Mouse (Mus musculus): Measurements from ENCODE around the gene Cdk13. TPM values are rescaled to one million over a fixed set of nuclear protein-coding genes. Genes with fewer than 3 reads are reported as not detected.
A peak's percentile ranks its signal among the peaks of the same experiment; 100 is the strongest.

The Cdk13 gene
- polyA plus RNA-seq (2015; fragmentation: Nextera tagmentation; extraction: Ambion mirVana) = 15.0 and 16.6 TPM in 2 replicates

- H3K9ac ChIP-seq = peak within 1 kb of the TSS; percentile 97
- H3K4me3 ChIP-seq = peak within 1 kb of the TSS; percentile 99
- H3K4me1 ChIP-seq = peaks cover 29% of the 10 kb centered on the region
- H3K36me3 ChIP-seq (ENCODE audit: poor library complexity, severe bottlenecking) = no peaks in the 10 kb centered on the region
- no peaks in the 10 kb centered on the region for H3K9me3 ChIP-seq (replicated peaks)
- ATAC-seq = peak; percentile 97
- peak within 1 kb of the TSS; percentile 97 for H3K27ac ChIP-seq
- WGBS = 0% methylated on average over 51 of the region's 110 CpGs
- no peaks in the 10 kb centered on the region for H3K27me3 ChIP-seq
- H3K4me2 ChIP-seq = peak within 1 kb of the TSS; percentile 83
Measured at GRCm38 (mm10) chr13:17804909-17805613, at the start of gene Cdk13. Gene Cdk13 (minus strand): TSS chr13:17805097.

- no peaks in the 10 kb centered on the region for H3K4me1 ChIP-seq
- no peak overlapping the region for H3K4me3 ChIP-seq
- H3K36me3 ChIP-seq (ENCODE audit: poor library complexity, severe bottlenecking) = no peaks in the 10 kb centered on the region
- no peak for ATAC-seq
- WGBS = 84% methylated on average over 2 of the region's 2 CpGs
- H3K9ac ChIP-seq = no peak overlapping the region
- H3K9me3 ChIP-seq (replicated peaks) = no peaks in the 10 kb centered on the region
- no peak overlapping the region for H3K27ac ChIP-seq
- no peak overlapping the region for H3K4me2 ChIP-seq
- H3K27me3 ChIP-seq = no peaks in the 10 kb centered on the region
Measured at GRCm38 (mm10) chr13:17843336-17843735, 38.4 kb upstream of the Cdk13 start.

- Histone ChIP-seq H3K36me3 (ENCODE audit: poor library complexity, severe bottlenecking) (no peaks in the 10 kb centered on the region), H3K4me1 (no peaks in the 10 kb centered on the region), H3K9me3 (replicated peaks) (no peaks in the 10 kb centered on the region), H3K27ac (no peak overlapping the region), H3K4me2 (no peak overlapping the region), H3K27me3 (no peaks in the 10 kb centered on the region), H3K4me3 (no peak overlapping the region), H3K9ac (no peak overlapping the region)
- WGBS = 29% methylated on average over 4 of the region's 4 CpGs
- ATAC-seq = no peak
Measured at GRCm38 (mm10) chr13:17842756-17843155, 37.9 kb upstream of the Cdk13 start.

GRCm38 (mm10) chr13:17839137-17839536 is 34.2 kb upstream of the Cdk13 start:
- no peak overlapping the region for H3K9ac ChIP-seq
- no peak overlapping the region for H3K4me2 ChIP-seq
- H3K36me3 ChIP-seq (ENCODE audit: poor library complexity, severe bottlenecking) = no peaks in the 10 kb centered on the region
- WGBS = 93% methylated on average over 5 of the region's 5 CpGs
- no peak for ATAC-seq
- H3K4me3 ChIP-seq = no peak overlapping the region
- no peaks in the 10 kb centered on the region for H3K9me3 ChIP-seq (replicated peaks)
- H3K4me1 ChIP-seq = no peaks in the 10 kb centered on the region
- no peaks in the 10 kb centered on the region for H3K27me3 ChIP-seq
- H3K27ac ChIP-seq = no peak overlapping the region

GRCm38 (mm10) chr13:17838484-17838851 is 33.6 kb upstream of the Cdk13 start:
- no peak overlapping the region for H3K4me3 ChIP-seq
- no peak overlapping the region for H3K9ac ChIP-seq
- no peaks in the 10 kb centered on the region for H3K9me3 ChIP-seq (replicated peaks)
- H3K4me2 ChIP-seq = no peak overlapping the region
- no peaks in the 10 kb centered on the region for H3K4me1 ChIP-seq
- no peaks in the 10 kb centered on the region for H3K36me3 ChIP-seq (ENCODE audit: poor library complexity, severe bottlenecking)
- no peaks in the 10 kb centered on the region for H3K27me3 ChIP-seq
- WGBS = 34% methylated on average over 4 of the region's 4 CpGs
- ATAC-seq = peak; percentile 79
- no peak overlapping the region for H3K27ac ChIP-seq

- Histone ChIP-seq H3K4me3 (no peak overlapping the region), H3K9ac (no peak overlapping the region), H3K4me2 (no peak overlapping the region), H3K27me3 (no peaks in the 10 kb centered on the region), H3K9me3 (replicated peaks) (no peaks in the 10 kb centered on the region), H3K36me3 (ENCODE audit: poor library complexity, severe bottlenecking) (no peaks in the 10 kb centered on the region), H3K4me1 (no peaks in the 10 kb centered on the region), H3K27ac (0 out of 2 replicates have a peak overlapping the region, but pooled peaks have one; percentile 4)
- 45% methylated on average over 16 of the region's 16 CpGs for WGBS
- ATAC-seq = peak; percentile 64
Measured at GRCm38 (mm10) chr13:17837610-17838483, 33.0 kb upstream of the Cdk13 start.

- WGBS = 85% methylated on average over 7 of the region's 7 CpGs
- Histone ChIP-seq H3K4me1 (no peaks in the 10 kb centered on the region), H3K4me3 (no peak overlapping the region), H3K4me2 (no peak overlapping the region), H3K9me3 (replicated peaks) (no peaks in the 10 kb centered on the region), H3K9ac (no peak overlapping the region), H3K27ac (no peak overlapping the region), H3K27me3 (no peaks in the 10 kb centered on the region), H3K36me3 (ENCODE audit: poor library complexity, severe bottlenecking) (no peaks in the 10 kb centered on the region)
- no peak for ATAC-seq
Measured at GRCm38 (mm10) chr13:17836808-17837207, 31.9 kb upstream of the Cdk13 start.

GRCm38 (mm10) chr13:17832940-17833339 is 28.0 kb upstream of the Cdk13 start:
- Histone ChIP-seq H3K27ac (no peak overlapping the region), H3K27me3 (no peaks in the 10 kb centered on the region), H3K4me2 (no peak overlapping the region), H3K9ac (no peak overlapping the region), H3K4me3 (no peak overlapping the region), H3K36me3 (ENCODE audit: poor library complexity, severe bottlenecking) (no peaks in the 10 kb centered on the region), H3K4me1 (no peaks in the 10 kb centered on the region), H3K9me3 (replicated peaks) (no peaks in the 10 kb centered on the region)
- no peak for ATAC-seq
- WGBS = 80% methylated on average over 3 of the region's 3 CpGs

GRCm38 (mm10) chr13:17817226-17817625 is 12.3 kb upstream of the Cdk13 start:
- Histone ChIP-seq H3K36me3 (ENCODE audit: poor library complexity, severe bottlenecking) (no peaks in the 10 kb centered on the region), H3K4me3 (no peak overlapping the region), H3K9ac (no peak overlapping the region), H3K4me1 (no peaks in the 10 kb centered on the region), H3K9me3 (replicated peaks) (no peaks in the 10 kb centered on the region), H3K4me2 (no peak overlapping the region), H3K27me3 (no peaks in the 10 kb centered on the region), H3K27ac (no peak overlapping the region)
- WGBS = 92% methylated on average over 2 of the region's 2 CpGs
- no peak for ATAC-seq

- Histone ChIP-seq H3K4me3 (peak overlapping the region; percentile 99), H3K36me3 (ENCODE audit: poor library complexity, severe bottlenecking) (no peaks in the 10 kb centered on the region), H3K9ac (peak overlapping the region; percentile 97), H3K27ac (peak overlapping the region; percentile 97), H3K4me1 (peaks cover 24% of the 10 kb centered on the region), H3K27me3 (no peaks in the 10 kb centered on the region), H3K4me2 (peak overlapping the region; percentile 83), H3K9me3 (replicated peaks) (no peaks in the 10 kb centered on the region)
- WGBS = under 1% methylated on average over 14 of the region's 14 CpGs
- no peak for ATAC-seq
Measured at GRCm38 (mm10) chr13:17805614-17805975, 698 bp upstream of the Cdk13 start.

- H3K9ac ChIP-seq = peak overlapping the region; percentile 97
- peak overlapping the region; percentile 97 for H3K27ac ChIP-seq
- WGBS = under 1% methylated on average over 92 of the region's 105 CpGs
- no peaks in the 10 kb centered on the region for H3K27me3 ChIP-seq
- H3K4me2 ChIP-seq = peak overlapping the region; percentile 83
- no peaks in the 10 kb centered on the region for H3K9me3 ChIP-seq (replicated peaks)
- H3K36me3 ChIP-seq (ENCODE audit: poor library complexity, severe bottlenecking) = no peaks in the 10 kb centered on the region
- peak overlapping the region; percentile 99 for H3K4me3 ChIP-seq
- peaks cover 29% of the 10 kb centered on the region for H3K4me1 ChIP-seq
- ATAC-seq = peak; percentile 0
Measured at GRCm38 (mm10) chr13:17804058-17804841, 647 bp downstream of the Cdk13 start.

Measured in forebrain, embryonic 13.5 days (tissue).